Mouse (Mus musculus): ENCODE measurements at regions not wholly inside any gene's neighbourhood (a gene's known extent, or its start where the extent isn't known, plus 50 kb on each side); places are given as distances from the start of the nearest gene placed in this dataset.

GRCm38 (mm10) chr2:9623702-9624101, 257.4 kb upstream of the 4930412O13Rik start:
- TF ChIP-seq CTCF (IDR thresholded peaks at IDR 0.05; ENCODE audit: low read depth, low read length) (no peak), POLR2A (IDR thresholded peaks at IDR 0.05; ENCODE audit: extremely low read depth, insufficient read depth, low read length) (no peak)
